Comparison of ENCODE assay signal across 24 mouse cellular contexts in genomic region chr3:79493064-79493463, GRCm38 (mm10).
DNase-seq lines count a peak whose midpoint lies in the region; ATAC-seq and TF ChIP-seq lines count a peak whose summit lies in the region.
"Had no signal": no experiment of that assay in that cellular context is flagged by ENCODE, and none has a peak within 500 bp of the region (broad histone marks: within the 10 kb centered on the region; RNA-seq: fewer than 3 reads in every experiment).

No protein-coding gene starts in this region.

- no peak for TF ChIP-seq CTCF in lung, adult 2 months (IDR thresholded peaks at IDR 0.05; ENCODE audit: insufficient read depth, low read length)

- no peak for TF ChIP-seq POLR2A in lung, adult 2 months (IDR thresholded peaks at IDR 0.05; ENCODE audit: borderline replicate concordance, extremely low read depth, low read depth, low read length)

- H3K27me3 ChIP-seq in kidney, embryonic 15.5 days: no peaks in the 10 kb centered on the region
- H3K27me3 ChIP-seq: CH12.LX; forebrain, embryonic 13.5 days; hindbrain, embryonic 12.5 days; hindbrain, embryonic 15.5 days; Patski had no signal

- H3K9me3 ChIP-seq in kidney, embryonic 15.5 days (replicated peaks): no peaks in the 10 kb centered on the region
- H3K9me3 ChIP-seq: forebrain, embryonic 10.5 days; forebrain, embryonic 13.5 days; G1E; hindbrain, embryonic 12.5 days; hindbrain, embryonic 15.5 days had no signal

- H3K27ac ChIP-seq in kidney, embryonic 15.5 days: no peak overlapping the region
- H3K27ac ChIP-seq: forebrain, embryonic 10.5 days; forebrain, embryonic 13.5 days; hindbrain, embryonic 12.5 days; hindbrain, embryonic 15.5 days had no signal

- no peak overlapping the region for H3K4me3 ChIP-seq in lung, adult 2 months (replicated peaks; ENCODE audit: extremely low read depth, low read depth, low read length)
- no peak overlapping the region for H3K4me3 ChIP-seq in kidney, embryonic 15.5 days (replicated peaks)
- H3K4me3 ChIP-seq: forebrain, embryonic 10.5 days; forebrain, embryonic 13.5 days; hindbrain, embryonic 12.5 days; hindbrain, embryonic 15.5 days had no signal

- H3K4me1 ChIP-seq in lung, adult 2 months (ENCODE audit: control insufficient read depth, insufficient read depth, low read length): no peaks in the 10 kb centered on the region
- H3K4me1 ChIP-seq in kidney, embryonic 15.5 days: no peaks in the 10 kb centered on the region
- H3K4me1 ChIP-seq: forebrain, embryonic 10.5 days; forebrain, embryonic 13.5 days; hindbrain, embryonic 12.5 days; hindbrain, embryonic 15.5 days had no signal

- peaks cover 68% of the 10 kb centered on the region for H3K36me3 ChIP-seq in kidney, embryonic 15.5 days

- peak; percentile 75 for DNase-seq in lung, adult 2 months
- peak; percentile 75 for DNase-seq in lung, postnatal 10 days
- peak; percentile 92 for DNase-seq in lung, postnatal 36 days
- no peak for DNase-seq in embryo, embryonic 10.5 days (ENCODE audit: low spot score)
- DNase-seq in cerebellum, adult 9-10 months: no peak
- DNase-seq: adrenal gland, adult 2 months; adrenal gland, postnatal 14 days; B cell, adult 2 months; cerebellum, adult 11 months; cerebellum, adult 2 months; cerebellum, postnatal 10 days; cerebellum, postnatal 36 days; gastrocnemius, postnatal 14 days had no signal

- H3K9ac ChIP-seq in kidney, embryonic 15.5 days: no peak overlapping the region
- H3K9ac ChIP-seq: forebrain, embryonic 13.5 days; hindbrain, embryonic 12.5 days; hindbrain, embryonic 15.5 days had no signal

- WGBS in lung, adult 2 months: 75% methylated on average over 10 of the region's 10 CpGs
- WGBS in kidney, embryonic 15.5 days: 98% methylated on average over 10 of the region's 10 CpGs

- ATAC-seq in kidney, embryonic 15.5 days (replicated peaks; ENCODE audit: low FRiP score): no peak
- ATAC-seq: forebrain, embryonic 13.5 days; forebrain, embryonic 16.5 days; inflammation-experienced regulatory T-cells, adult 6 months; Patski had no signal

- H3K4me2 ChIP-seq in kidney, embryonic 15.5 days: no peak overlapping the region
- H3K4me2 ChIP-seq: forebrain, embryonic 13.5 days; heart, embryonic 11.5 days; hindbrain, embryonic 12.5 days; hindbrain, embryonic 15.5 days had no signal

Comparison
In these comparisons a context has a peak if more than half of its experiments do, and no peak if none do; other contexts are left out.
1. DNase-seq: peak in lung, adult 2 months (single experiment), lung, postnatal 10 days (single experiment) and lung, postnatal 36 days (single experiment); none in embryo, embryonic 10.5 days (single experiment) and cerebellum, adult 9-10 months (single experiment).